Mouse (Mus musculus): ENCODE measurements at regions not wholly inside any gene's neighbourhood (a gene's known extent, or its start where the extent isn't known, plus 50 kb on each side); places are given as distances from the start of the nearest gene placed in this dataset.

DNA sequence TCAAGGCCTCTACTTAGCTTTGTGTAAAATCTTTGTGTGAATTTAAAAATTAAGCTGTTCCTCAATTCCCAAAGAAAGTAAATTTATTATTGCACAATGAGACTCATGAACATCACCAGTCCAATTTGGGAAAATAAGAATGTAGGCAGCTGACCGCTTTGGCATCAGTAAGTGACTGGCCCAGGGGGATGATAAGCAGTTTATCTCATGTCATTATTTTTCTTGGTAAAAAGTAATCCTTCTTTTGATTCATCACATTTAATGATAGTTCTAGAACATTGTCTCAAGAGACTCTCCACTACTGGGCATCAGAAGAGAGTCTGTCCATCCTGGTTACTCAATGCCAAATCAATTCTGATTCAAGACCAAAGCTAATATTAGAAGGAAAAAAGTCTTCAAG, 203.6 kb downstream of the Ibtk start:
- Histone ChIP-seq H3K36me3 (ENCODE audit: control insufficient read depth, insufficient read depth) (no peaks in the 10 kb centered on the region), H3K27me3 (ENCODE audit: control insufficient read depth, insufficient read depth, insufficient read length) (no peaks in the 10 kb centered on the region), H3K79me2 (ENCODE audit: control insufficient read depth, insufficient read depth) (no peaks in the 10 kb centered on the region), H3K4me2 (ENCODE audit: low read depth) (no peak overlapping the region), H3K4me3 (no peak overlapping the region), H3ac (ENCODE audit: control insufficient read depth, insufficient read length) (no peak overlapping the region)
- TF ChIP-seq POLR2A (IDR thresholded peaks at IDR 0.05; ENCODE audit: insufficient read length, low read depth) = no peak
- TF ChIP-seq SRF (IDR thresholded peaks at IDR 0.05; ENCODE audit: control insufficient read depth, insufficient read length, low read depth) = no peak
- TF ChIP-seq USF1 (IDR thresholded peaks at IDR 0.05; ENCODE audit: low read depth) = no peak
- TF ChIP-seq TCF3 (IDR thresholded peaks at IDR 0.05; ENCODE audit: insufficient read length, low read depth) = no peak
- no peak for TF ChIP-seq E2F4 (IDR thresholded peaks at IDR 0.05; ENCODE audit: insufficient read depth)
- no peak for TF ChIP-seq TCF12 (IDR thresholded peaks at IDR 0.05; ENCODE audit: insufficient read depth, poor library complexity, severe bottlenecking)
- TF ChIP-seq MYOG (IDR thresholded peaks at IDR 0.05; ENCODE audit: control insufficient read depth in 1 of 3, insufficient read depth in 1 of 3, insufficient read length in 2 of 3, low read depth in 2 of 3) = no peak
- no peak for TF ChIP-seq CEBPB (IDR thresholded peaks at IDR 0.05; ENCODE audit: insufficient read depth, poor library complexity, severe bottlenecking)
- TF ChIP-seq REST (IDR thresholded peaks at IDR 0.05; ENCODE audit: insufficient read depth, insufficient read length) = no peak
- no peak for TF ChIP-seq MYOD1 (IDR thresholded peaks at IDR 0.05; ENCODE audit: control insufficient read depth in 1 of 3, insufficient read length in 2 of 3, low read depth in 2 of 3)

DNA sequence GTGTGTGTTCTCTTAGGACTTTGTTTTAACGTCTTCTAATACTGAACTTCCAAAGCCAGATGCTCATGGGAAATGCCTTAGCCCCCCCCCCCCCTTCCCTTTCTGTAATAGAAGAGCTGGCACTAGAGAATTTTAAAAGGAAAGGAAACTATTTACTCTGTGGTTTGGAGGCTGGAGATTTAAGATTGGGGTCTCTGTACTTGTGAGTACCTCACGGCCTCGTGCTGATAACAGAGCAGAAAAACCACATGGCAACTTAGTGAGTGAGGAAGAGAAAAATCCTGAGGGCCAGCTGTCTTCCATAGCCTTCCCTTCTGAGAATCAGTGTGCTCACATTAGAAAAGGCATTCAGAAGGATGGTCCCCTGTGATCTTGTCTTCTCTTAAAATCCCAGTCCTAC, 210.6 kb downstream of the Ibtk start:
- no peak overlapping the region for H3ac ChIP-seq (ENCODE audit: control insufficient read depth, insufficient read length)
- H3K27me3 ChIP-seq (ENCODE audit: control insufficient read depth, insufficient read depth, insufficient read length) = no peaks in the 10 kb centered on the region
- H3K4me3 ChIP-seq = no peak overlapping the region
- H3K4me2 ChIP-seq (ENCODE audit: low read depth) = no peak overlapping the region
- TF ChIP-seq REST (IDR thresholded peaks at IDR 0.05; ENCODE audit: insufficient read depth, insufficient read length) = no peak
- TF ChIP-seq MAX (IDR thresholded peaks at IDR 0.05; ENCODE audit: low read depth) = no peak
- no peak for TF ChIP-seq MYOG (IDR thresholded peaks at IDR 0.05; ENCODE audit: control insufficient read depth in 1 of 3, insufficient read depth in 1 of 3, insufficient read length in 2 of 3, low read depth in 2 of 3)
- TF ChIP-seq USF1 (IDR thresholded peaks at IDR 0.05; ENCODE audit: low read depth) = no peak
- TF ChIP-seq TCF12 (IDR thresholded peaks at IDR 0.05; ENCODE audit: insufficient read depth, poor library complexity, severe bottlenecking) = no peak
- TF ChIP-seq POLR2A (IDR thresholded peaks at IDR 0.05; ENCODE audit: insufficient read length, low read depth) = no peak
- no peak for TF ChIP-seq TCF3 (IDR thresholded peaks at IDR 0.05; ENCODE audit: insufficient read length, low read depth)
- TF ChIP-seq E2F4 (IDR thresholded peaks at IDR 0.05; ENCODE audit: insufficient read depth) = no peak
- no peak for TF ChIP-seq CEBPB (IDR thresholded peaks at IDR 0.05; ENCODE audit: insufficient read depth, poor library complexity, severe bottlenecking)
- H3K36me3 ChIP-seq (ENCODE audit: control insufficient read depth, insufficient read depth) = no peaks in the 10 kb centered on the region
- no peaks in the 10 kb centered on the region for H3K79me2 ChIP-seq (ENCODE audit: control insufficient read depth, insufficient read depth)

DNA sequence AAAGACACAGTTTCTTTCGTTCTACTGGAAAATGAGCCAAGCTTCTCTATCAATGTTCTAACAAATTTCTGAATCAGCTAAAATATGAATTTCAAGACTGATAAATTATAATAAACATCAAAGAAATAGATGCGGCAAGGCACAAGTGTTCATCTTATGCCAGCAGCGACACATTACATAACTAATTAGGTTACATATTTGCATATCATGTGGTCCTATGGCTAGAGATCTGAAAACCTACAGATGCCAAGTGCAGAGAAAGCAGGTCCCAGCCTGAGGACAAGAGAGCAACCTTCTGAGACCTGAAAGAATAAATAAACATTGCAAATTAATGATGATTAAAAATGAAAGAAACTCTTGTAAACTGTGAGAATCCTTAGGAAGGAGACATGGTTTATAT, 201.3 kb upstream of the Tent5a start:
- no peak overlapping the region for H3K4me2 ChIP-seq (ENCODE audit: low read depth)
- no peak overlapping the region for H3ac ChIP-seq (ENCODE audit: control insufficient read depth, insufficient read length)
- TF ChIP-seq CEBPB (IDR thresholded peaks at IDR 0.05; ENCODE audit: insufficient read depth, poor library complexity, severe bottlenecking) (no peak), POLR2AphosphoS2 (IDR thresholded peaks at IDR 0.05; ENCODE audit: insufficient read length, low read depth) (no peak), SRF (IDR thresholded peaks at IDR 0.05; ENCODE audit: control insufficient read depth, insufficient read length, low read depth) (no peak), MYOG (IDR thresholded peaks at IDR 0.05; ENCODE audit: control insufficient read depth in 1 of 3, insufficient read depth in 1 of 3, insufficient read length in 2 of 3, low read depth in 2 of 3) (no peak), REST (IDR thresholded peaks at IDR 0.05; ENCODE audit: insufficient read depth, insufficient read length) (no peak)
- no peaks in the 10 kb centered on the region for H3K79me2 ChIP-seq (ENCODE audit: control insufficient read depth, insufficient read depth)
- H3K27me3 ChIP-seq (ENCODE audit: control insufficient read depth, insufficient read depth, insufficient read length) = no peaks in the 10 kb centered on the region
- H3K36me3 ChIP-seq (ENCODE audit: control insufficient read depth, insufficient read depth) = no peaks in the 10 kb centered on the region
- H3K4me3 ChIP-seq = no peak overlapping the region

DNA sequence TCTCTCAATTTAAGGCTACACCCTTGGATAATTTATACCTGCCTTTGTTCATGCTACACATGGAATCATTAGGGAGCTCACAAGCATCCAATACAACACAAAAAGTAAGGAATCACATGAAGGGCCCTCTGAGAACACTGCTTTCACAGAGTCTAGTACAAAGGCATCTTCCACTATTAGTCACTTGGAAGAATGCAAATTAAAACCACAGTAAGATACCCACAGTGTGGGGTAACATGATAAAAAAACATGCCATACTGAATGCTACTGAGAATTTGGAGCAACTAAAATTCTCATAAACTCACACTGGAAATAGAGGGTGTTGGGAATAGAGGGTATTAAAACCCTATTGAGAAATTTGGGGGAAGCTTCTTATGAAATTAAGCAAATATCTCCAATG, 197.6 kb upstream of the Tent5a start:
- no peak overlapping the region for H3K4me3 ChIP-seq
- H3ac ChIP-seq (ENCODE audit: control insufficient read depth, insufficient read length) = no peak overlapping the region
- no peaks in the 10 kb centered on the region for H3K79me2 ChIP-seq (ENCODE audit: control insufficient read depth, insufficient read depth)
- no peak overlapping the region for H3K4me2 ChIP-seq (ENCODE audit: low read depth)
- H3K36me3 ChIP-seq (ENCODE audit: control insufficient read depth, insufficient read depth) = no peaks in the 10 kb centered on the region
- no peaks in the 10 kb centered on the region for H3K27me3 ChIP-seq (ENCODE audit: control insufficient read depth, insufficient read depth, insufficient read length)
- TF ChIP-seq REST (IDR thresholded peaks at IDR 0.05; ENCODE audit: insufficient read depth, insufficient read length) (no peak), POLR2A (IDR thresholded peaks at IDR 0.05; ENCODE audit: insufficient read length, low read depth) (no peak), TCF3 (IDR thresholded peaks at IDR 0.05; ENCODE audit: insufficient read length, low read depth) (no peak), SRF (IDR thresholded peaks at IDR 0.05; ENCODE audit: control insufficient read depth, insufficient read length, low read depth) (no peak), E2F4 (IDR thresholded peaks at IDR 0.05; ENCODE audit: insufficient read depth) (no peak), MYOD1 (IDR thresholded peaks at IDR 0.05; ENCODE audit: control insufficient read depth in 1 of 3, insufficient read length in 2 of 3, low read depth in 2 of 3) (no peak), MAX (IDR thresholded peaks at IDR 0.05; ENCODE audit: low read depth) (no peak), TCF12 (IDR thresholded peaks at IDR 0.05; ENCODE audit: insufficient read depth, poor library complexity, severe bottlenecking) (no peak), POLR2AphosphoS2 (IDR thresholded peaks at IDR 0.05; ENCODE audit: insufficient read length, low read depth) (no peak), USF1 (IDR thresholded peaks at IDR 0.05; ENCODE audit: low read depth) (no peak), MYOG (IDR thresholded peaks at IDR 0.05; ENCODE audit: control insufficient read depth in 1 of 3, insufficient read depth in 1 of 3, insufficient read length in 2 of 3, low read depth in 2 of 3) (no peak), CEBPB (IDR thresholded peaks at IDR 0.05; ENCODE audit: insufficient read depth, poor library complexity, severe bottlenecking) (no peak)

DNA sequence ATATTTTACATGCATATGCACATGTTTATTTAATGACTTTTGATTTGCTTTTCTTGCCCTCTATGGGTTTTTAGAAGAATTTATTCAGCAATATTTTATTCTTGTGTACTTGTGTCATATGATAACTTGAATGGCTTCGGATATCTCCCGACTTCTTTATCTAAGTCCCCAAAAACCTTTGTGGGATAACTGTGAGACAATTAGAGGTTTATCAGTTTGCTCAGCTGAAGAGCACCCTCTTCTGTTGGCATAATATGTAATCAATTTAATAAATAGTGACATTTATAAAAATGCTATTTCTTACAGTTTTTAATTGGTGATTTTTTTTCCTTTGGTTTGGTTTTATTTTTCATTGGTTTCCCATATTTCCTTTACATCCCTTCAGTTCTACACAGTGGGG, 194.2 kb upstream of the Tent5a start:
- TF ChIP-seq MAX (IDR thresholded peaks at IDR 0.05; ENCODE audit: low read depth) (no peak), USF1 (IDR thresholded peaks at IDR 0.05; ENCODE audit: low read depth) (no peak), CEBPB (IDR thresholded peaks at IDR 0.05; ENCODE audit: insufficient read depth, poor library complexity, severe bottlenecking) (no peak), MYOG (IDR thresholded peaks at IDR 0.05; ENCODE audit: control insufficient read depth in 1 of 3, insufficient read depth in 1 of 3, insufficient read length in 2 of 3, low read depth in 2 of 3) (no peak), REST (IDR thresholded peaks at IDR 0.05; ENCODE audit: insufficient read depth, insufficient read length) (no peak), POLR2A (IDR thresholded peaks at IDR 0.05; ENCODE audit: insufficient read length, low read depth) (no peak)
- no peaks in the 10 kb centered on the region for H3K27me3 ChIP-seq (ENCODE audit: control insufficient read depth, insufficient read depth, insufficient read length)

More for the DNA sequence above, 194.2 kb upstream of the Tent5a start:
- Histone ChIP-seq H3K4me3 (no peak overlapping the region), H3K79me2 (ENCODE audit: control insufficient read depth, insufficient read depth) (no peaks in the 10 kb centered on the region), H3K4me2 (ENCODE audit: low read depth) (no peak overlapping the region), H3ac (ENCODE audit: control insufficient read depth, insufficient read length) (no peak overlapping the region), H3K36me3 (ENCODE audit: control insufficient read depth, insufficient read depth) (no peaks in the 10 kb centered on the region)

Data from myocyte (in vitro differentiated cells).